Mouse (Mus musculus) hindlimb bud, embryonic 11.5 days (tissue): ENCODE data around the gene Rrp1.

Experiments used
- DNase-seq: peaks from one replicate; pipeline ENCODE4 v3.0.0-alpha.2; 2012; ENCODE audit warnings: low read depth, low spot score; ENCODE audit errors: extremely low spot score

Rrp1 gene

GRCm38 (mm10) chr10:78412319-78413151, at the start of gene Rrp1:
Gene Rrp1 (minus strand): TSS chr10:78413043.
- peak; percentile 91 for DNase-seq

GRCm38 (mm10) chr10:78461767-78462166, 48.9 kb upstream of the Rrp1 start:
- no peak for DNase-seq

GRCm38 (mm10) chr10:78460463-78460862, 47.6 kb upstream of the Rrp1 start:
- no peak for DNase-seq

- DNase-seq = no peak
These were observed 45.7 kb upstream of the Rrp1 start for GRCm38 (mm10) chr10:78458348-78459111.

GRCm38 (mm10) chr10:78457495-78458347, 44.9 kb upstream of the Rrp1 start:
- no peak for DNase-seq

GRCm38 (mm10) chr10:78456696-78457095, 43.9 kb upstream of the Rrp1 start:
- DNase-seq = no peak

- no peak for DNase-seq
These were observed 39.8 kb upstream of the Rrp1 start for GRCm38 (mm10) chr10:78452641-78453040.

GRCm38 (mm10) chr10:78450761-78451160, 37.9 kb upstream of the Rrp1 start:
- DNase-seq = no peak

GRCm38 (mm10) chr10:78447396-78447795, 34.6 kb upstream of the Rrp1 start:
- no peak for DNase-seq

- no peak for DNase-seq
These were observed 33.4 kb upstream of the Rrp1 start for GRCm38 (mm10) chr10:78446195-78446594.

- DNase-seq = no peak
These were observed 29.4 kb upstream of the Rrp1 start for GRCm38 (mm10) chr10:78442292-78442691.

GRCm38 (mm10) chr10:78441606-78442005, 28.8 kb upstream of the Rrp1 start:
- no peak for DNase-seq

- no peak for DNase-seq
These were observed 28.0 kb upstream of the Rrp1 start for GRCm38 (mm10) chr10:78440812-78441211.

GRCm38 (mm10) chr10:78439990-78440389, 27.1 kb upstream of the Rrp1 start:
- DNase-seq = no peak

GRCm38 (mm10) chr10:78439550-78439949, 26.7 kb upstream of the Rrp1 start:
- DNase-seq = no peak

- peak; percentile 20 for DNase-seq
These were observed 25.3 kb upstream of the Rrp1 start for GRCm38 (mm10) chr10:78438094-78438493.

GRCm38 (mm10) chr10:78432853-78433252, 20.0 kb upstream of the Rrp1 start:
- no peak for DNase-seq

GRCm38 (mm10) chr10:78429776-78430175, 16.9 kb upstream of the Rrp1 start:
- no peak for DNase-seq

GRCm38 (mm10) chr10:78429180-78429579, 16.3 kb upstream of the Rrp1 start:
- DNase-seq = no peak

- DNase-seq = no peak
These were observed 15.2 kb upstream of the Rrp1 start for GRCm38 (mm10) chr10:78428070-78428469.

- no peak for DNase-seq
These were observed 13.4 kb upstream of the Rrp1 start for GRCm38 (mm10) chr10:78426117-78426735.
